Mouse (Mus musculus) thymus, adult 2 months (tissue): ENCODE results near the gene Saysd1.

Experiments used
- CTCF ChIP-seq: fragments of 200-500 bp; IDR thresholded peaks from 2 replicates; pipeline ENCODE4 v1.5.1; 2012; ENCODE audit warnings: mild to moderate bottlenecking, control low read depth, low read length, moderate library complexity, borderline replicate concordance; ENCODE audit not compliant: control insufficient read depth, poor library complexity, insufficient read depth; ENCODE audit errors: extremely low read depth
- POLR2A ChIP-seq: fragments of 200-500 bp; IDR thresholded peaks from 2 replicates; pipeline ENCODE4 v1.6.1; 2012; ENCODE audit warnings: mild to moderate bottlenecking, low read length, control low read depth, moderate library complexity; ENCODE audit not compliant: control insufficient read depth, poor library complexity, insufficient read depth; ENCODE audit errors: extremely low read depth

DNA sequence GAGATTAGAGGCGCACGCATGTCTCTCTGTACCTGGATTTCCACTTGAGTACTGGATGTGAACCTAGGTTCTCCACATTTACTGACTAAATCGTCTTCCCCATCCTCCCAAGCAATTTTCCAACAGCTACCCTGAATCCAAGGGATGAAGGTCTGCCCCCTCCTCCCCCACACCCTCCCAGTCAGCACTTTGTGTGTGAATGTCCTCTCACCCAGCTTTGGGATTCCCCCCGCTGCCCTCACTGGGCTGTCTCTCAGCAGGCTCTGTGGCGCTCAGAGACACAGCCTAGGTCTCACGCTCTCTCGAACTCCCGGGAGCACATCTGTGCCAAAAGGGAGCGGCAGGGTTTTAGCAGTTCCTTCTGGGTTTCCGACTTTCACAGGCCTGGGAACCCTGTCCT lies 17.4 kb upstream of the Saysd1 start:
- no peak for TF ChIP-seq CTCF
- TF ChIP-seq POLR2A = no peak
